Mouse (Mus musculus) induced T-regulatory cell, adult 2 months (primary cell): ENCODE results near the gene Polr3b.

Experiments used
- DNase-seq: peaks from one replicate; pipeline ENCODE4 v3.0.0-alpha.2; 2012; ENCODE audit warnings: low read depth

Polr3b gene

GRCm38 (mm10) chr10:84610783-84611182 lies 11.3 kb upstream of the Polr3b start:
- no peak for DNase-seq

GRCm38 (mm10) chr10:84611664-84612063 lies 10.4 kb upstream of the Polr3b start:
- no peak for DNase-seq

DNA sequence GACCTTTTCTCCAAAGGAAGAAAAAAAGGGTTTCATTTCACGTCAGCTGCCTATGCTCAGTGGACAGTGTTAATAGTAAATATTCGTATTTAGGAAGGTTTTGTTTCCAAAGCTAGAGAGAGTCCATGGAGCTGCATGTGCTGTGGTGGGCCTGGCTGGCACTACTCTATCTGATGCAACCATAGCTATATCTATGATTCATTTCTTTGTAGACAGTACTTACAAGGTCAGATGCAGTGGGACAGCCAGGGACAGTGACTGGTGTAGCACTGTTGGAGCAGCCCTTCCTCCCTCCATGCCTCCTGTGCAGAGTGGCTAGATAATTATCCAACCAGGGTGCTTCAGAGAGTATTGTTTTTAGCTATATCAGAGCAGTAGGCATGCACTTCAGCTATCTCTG lies 9.8 kb upstream of the Polr3b start:
- no peak for DNase-seq

DNA sequence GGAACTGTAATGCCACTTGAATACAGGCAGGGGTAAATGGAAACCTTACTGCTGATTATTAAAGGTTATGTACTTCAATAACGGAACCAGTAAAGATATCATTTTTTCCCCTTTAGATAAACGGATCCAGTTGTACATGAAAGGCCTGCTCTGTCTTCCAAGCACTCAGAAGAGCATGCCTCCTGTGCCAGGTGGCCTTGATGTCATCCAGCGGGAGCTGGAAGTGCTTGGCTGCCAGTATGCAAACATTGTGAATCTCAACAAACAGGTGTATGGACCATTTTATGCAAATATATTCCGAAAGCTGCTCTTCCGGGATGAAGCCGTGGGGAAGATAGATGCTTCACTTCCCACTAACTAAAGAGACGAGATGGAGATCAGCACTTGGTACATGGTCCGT lies 8.7 kb upstream of the Polr3b start:
- DNase-seq: no peak

DNA sequence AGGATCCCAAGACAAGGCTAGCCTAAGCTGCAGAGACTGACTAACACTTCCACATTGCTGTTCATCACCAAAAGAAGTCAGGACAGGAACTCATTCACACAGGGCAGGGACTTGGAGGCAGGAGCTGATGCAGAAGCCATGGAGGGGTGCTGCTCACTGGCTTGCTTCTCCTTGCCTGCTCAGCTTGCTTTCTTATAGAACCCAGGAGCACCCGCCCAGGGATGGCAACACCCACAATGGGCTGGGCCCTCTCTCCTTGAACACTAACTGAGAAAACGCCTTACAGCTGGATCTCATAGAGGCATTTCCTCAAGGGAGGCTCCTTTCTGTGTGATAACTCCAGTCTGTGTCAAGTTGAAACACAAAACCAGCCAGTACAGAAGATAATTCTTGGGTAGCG lies 7.0 kb upstream of the Polr3b start:
- no peak for DNase-seq

GRCm38 (mm10) chr10:84631182-84631581 lies 9.1 kb downstream of the Polr3b start:
- peak; percentile 70 for DNase-seq

- DNase-seq: peak; percentile 28
These were observed 9.9 kb downstream of the Polr3b start for GRCm38 (mm10) chr10:84632005-84632404.

- DNase-seq: no peak
These were observed 14.6 kb downstream of the Polr3b start for GRCm38 (mm10) chr10:84636656-84637055.

DNA sequence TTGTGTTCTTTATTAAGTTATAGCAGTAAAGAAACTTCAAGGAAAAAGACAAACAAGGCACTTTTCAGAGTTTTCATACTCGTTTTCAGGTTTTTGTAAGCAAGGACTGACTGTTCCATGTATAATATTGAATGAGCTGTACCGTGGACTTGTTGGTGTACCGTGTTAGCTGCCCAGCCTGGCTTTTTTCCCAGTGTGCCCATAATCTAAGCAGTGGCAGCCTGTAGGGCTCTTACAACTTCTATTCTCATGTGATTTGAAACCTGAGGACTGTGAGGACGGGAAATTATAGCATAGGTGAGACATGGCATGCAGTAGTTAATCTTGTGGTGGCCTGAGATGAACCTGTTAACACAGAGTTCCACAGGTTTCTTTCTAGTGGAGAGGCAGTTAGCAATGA lies 16.3 kb downstream of the Polr3b start:
- no peak for DNase-seq

DNA sequence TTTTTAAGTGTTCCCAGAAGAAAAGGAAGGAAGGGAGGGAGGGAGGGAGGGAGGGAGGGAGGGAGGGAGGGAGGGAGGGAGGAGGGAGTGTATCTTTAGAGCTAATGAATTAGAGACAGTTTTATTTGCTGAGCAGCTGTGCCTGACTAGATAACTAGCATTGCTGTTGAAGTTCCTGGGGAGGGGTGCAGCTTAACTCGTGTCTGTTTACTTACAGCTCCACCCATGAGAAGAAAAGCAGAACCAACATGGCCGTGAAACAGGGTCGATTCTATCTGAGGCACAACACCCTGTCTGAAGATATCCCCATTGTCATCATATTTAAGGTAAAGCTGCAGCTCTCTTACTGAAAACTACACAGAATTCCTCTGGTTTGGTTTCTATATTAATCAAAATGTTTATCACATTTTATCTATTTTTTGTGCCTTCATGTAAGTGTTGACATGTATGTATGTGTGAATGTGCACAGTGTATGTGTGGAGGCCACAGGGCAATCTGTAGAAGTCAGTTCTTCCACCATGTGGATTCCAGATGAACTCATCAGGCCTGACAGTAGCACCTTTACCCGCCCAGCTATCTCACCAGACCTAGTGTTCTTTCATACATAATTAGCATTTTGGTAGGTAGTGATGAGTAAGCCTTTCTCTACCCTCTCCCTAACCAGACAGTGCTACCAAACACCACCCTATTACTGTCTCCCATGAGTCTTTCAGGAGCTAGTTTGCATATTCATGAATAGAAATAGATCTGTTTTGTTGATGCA lies 17.6 kb downstream of the Polr3b start:
- DNase-seq: no peak

DNA sequence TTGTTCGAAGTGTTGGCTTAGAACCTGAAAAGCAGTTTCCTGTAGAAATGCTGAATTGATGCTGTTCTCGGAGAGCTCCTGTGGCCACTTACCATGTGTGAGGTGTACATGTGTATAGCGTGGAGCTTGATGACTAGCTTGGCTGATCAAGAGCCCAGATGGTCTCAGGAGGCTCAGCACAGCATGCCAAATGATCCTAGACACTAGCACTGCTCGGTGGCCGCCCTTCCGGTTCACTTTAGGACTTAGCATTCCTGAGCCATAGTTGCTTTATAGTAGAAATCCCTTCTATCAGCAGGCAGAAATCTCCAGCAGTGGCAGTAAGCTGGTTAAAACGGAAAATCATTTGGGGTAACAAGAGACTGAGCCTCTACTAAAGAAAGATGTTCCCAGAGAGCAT lies 18.8 kb downstream of the Polr3b start:
- DNase-seq: no peak

DNA sequence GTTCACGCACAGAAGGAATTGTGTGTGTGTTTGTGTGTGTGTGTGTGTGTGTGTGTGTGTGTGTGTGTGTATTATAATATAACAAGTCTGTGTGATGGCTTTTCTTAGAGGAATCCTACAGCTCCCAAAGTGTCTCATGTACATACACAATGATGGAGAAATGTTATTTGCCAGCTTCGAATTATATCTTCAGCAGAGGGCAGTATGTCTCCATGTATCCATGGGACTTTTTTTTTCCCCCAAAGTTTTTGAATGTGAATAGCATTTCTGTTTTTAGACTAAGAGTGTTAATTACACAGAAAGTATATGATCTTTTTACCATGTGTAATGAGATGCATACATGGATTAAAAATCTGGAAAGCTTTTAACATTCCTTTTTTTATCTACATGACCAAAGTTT lies 19.5 kb downstream of the Polr3b start:
- no peak for DNase-seq

DNA sequence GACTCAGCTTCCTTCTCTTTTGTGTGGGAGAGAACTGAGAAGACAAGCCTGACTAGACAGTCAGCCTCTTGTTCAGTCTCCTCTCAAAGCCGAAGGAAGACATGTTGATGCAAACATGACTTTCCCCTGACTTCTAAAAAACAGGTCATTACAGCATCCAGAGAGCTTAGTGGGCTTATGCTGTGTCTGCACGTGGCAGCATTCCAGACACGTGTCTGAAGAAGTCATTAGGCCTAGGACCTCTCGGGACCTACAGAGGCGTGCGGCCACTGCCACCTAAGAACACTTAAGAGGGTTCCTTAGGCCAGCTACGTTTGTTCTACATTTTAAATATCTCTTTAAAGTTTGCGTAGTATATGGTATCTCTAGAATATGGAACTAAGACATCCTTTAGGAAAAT lies 23.8 kb downstream of the Polr3b start:
- DNase-seq: peak; percentile 7

- DNase-seq: peak; percentile 62
These were observed 24.5 kb downstream of the Polr3b start for GRCm38 (mm10) chr10:84646506-84647102.

- DNase-seq: peak; percentile 9
These were observed 25.2 kb downstream of the Polr3b start for GRCm38 (mm10) chr10:84647264-84647663.

DNA sequence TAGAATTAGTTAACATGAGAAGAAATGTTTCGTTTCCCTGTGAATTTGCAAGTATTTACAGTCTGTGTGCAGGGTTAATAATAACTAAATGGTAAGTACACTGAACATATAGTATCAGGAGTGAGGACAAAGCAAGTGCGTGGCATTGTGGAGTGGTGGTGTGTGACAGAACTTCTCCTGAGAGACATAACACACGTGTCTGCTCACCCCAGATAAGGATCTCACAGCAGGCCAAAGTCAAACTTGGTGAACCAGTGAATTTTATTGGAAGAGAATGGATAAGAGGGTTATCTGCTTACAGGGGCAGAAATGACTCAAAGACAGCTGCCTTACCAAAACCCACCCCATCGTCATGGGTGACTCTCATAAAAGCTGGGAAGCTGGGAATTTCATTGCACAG lies 26.8 kb downstream of the Polr3b start:
- no peak for DNase-seq

DNA sequence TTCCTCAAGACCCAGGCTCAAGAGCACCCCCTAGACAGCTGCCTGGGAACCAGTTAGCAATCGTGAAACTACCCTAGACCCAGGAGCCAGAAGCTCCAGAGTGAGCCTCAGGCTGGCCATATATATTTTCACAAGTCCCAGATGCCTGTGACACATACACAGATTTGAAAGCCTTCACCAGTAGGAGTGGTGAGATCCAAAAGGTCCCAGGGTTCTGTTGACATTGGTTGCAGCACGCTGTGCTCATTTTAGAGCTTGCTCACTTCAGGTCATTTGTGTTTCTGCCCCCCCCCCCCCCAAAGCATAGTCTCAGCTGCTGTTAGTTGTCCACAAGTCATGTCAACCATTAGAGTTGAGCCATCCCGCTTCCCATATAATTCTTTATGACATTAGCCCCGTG lies 31.9 kb downstream of the Polr3b start:
- no peak for DNase-seq

GRCm38 (mm10) chr10:84654731-84655130 lies 32.6 kb downstream of the Polr3b start:
- no peak for DNase-seq

- no peak for DNase-seq
These were observed 34.5 kb downstream of the Polr3b start for GRCm38 (mm10) chr10:84656618-84657017.

DNA sequence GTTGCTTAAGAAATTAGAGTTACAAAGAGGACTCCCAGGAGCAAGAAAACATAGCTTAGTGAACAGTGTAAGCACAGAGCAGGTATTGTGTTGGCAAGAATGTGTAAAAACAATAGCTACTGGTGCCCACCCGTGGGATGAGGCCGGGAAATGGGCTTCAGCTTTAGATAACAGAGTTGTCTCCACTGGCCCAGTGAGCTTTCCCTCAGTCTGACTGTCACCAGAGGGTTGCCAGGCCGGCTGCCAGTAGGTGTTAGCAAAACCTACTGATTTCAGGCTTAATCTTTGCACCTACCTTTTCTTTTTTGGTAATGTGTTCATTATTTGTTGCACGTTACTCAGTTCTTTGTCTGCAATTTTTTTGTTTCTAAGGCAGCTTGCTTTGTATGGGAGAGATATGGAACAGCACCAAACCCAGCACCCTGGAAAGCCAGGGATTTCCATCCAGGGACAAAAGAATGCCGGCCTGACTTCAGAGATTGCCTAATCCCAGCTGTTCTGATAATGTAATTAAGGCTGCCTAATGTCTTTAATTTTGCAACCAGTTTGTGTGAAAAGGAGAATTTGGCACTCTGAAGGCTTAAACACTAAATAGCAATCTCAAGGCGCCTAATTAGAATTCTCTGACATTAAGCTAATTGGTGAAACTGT lies 35.5 kb downstream of the Polr3b start:
- no peak for DNase-seq

DNA sequence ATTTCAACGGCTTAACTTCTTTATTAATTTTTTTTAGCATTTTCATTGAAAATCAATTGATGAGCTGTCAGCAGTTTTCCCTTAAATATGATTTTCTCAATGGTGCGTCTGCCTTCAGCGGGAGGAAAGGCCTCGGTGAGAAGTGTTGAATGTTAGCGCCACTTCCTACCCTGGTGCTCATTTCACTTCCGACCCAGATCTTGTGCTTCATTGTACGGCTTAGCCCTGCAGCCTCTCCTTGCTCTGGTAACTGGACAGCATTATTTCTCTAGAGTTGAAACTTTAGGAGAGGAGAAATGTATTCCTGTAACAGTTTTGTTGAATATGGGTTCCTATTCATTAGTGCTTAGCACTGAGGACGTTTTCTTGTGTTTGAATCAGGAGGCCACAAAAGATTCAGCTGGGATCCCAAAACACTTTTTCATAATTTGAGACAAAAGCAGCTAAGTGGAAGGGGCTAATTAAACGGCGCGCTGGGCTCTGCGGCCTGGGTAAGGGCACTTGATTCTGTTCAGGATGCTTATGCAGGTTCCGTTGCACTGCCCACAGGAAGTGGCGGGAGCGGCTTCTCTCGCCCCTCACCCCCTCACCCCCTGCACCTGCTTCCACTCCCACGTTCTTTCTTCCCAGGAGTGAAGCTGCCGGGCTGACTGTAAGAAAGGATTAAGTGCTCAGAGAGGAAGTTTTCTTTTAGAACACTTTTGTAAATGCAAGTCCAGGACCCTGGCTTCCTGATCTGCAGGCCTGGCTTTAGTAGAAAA lies 36.2 kb downstream of the Polr3b start:
- DNase-seq: peak; percentile 4

DNA sequence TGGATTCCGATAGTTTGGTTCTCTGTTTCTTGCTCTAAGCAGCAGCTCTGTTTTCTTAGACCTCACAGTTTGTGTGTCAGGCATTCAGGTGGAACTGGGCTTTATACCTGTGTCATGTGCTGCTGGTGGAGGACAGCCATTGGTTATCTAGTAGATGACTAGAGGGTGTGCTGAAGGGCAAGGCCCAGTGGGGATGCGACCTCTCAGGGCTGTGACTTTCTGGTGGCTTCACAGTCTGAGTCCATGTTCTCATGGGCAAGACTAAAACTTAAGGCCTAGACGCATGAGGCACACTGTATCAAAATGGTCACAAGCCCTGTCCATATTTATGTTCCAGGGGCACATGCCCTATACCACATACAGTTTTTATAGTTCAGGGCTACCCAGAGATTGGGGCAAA lies 37.2 kb downstream of the Polr3b start:
- DNase-seq: no peak

DNA sequence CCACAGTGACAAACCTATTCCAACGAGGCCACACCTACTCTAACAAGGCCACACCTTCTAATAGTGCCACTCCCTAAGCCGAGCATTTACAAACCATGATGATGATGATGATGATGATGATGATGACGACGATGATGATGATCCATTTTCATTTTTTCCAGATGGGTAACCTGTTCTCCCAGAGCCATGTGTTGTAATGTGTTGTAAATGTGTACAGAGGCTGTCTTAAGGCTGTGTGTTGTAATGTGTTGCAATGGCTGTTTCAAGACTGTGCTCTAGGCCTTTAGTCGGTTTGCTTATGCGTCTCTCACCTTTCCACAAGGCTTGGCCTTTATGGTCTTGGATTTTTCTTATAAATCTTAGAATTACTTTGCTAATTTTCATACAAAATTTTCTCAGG lies 40.0 kb downstream of the Polr3b start:
- no peak for DNase-seq
